Mouse (Mus musculus) left cerebral cortex, adult 2 months (tissue): ENCODE results near the gene Fbxl18. TPM values are rescaled to one million over a fixed set of nuclear protein-coding genes. Genes with fewer than 3 reads are reported as not detected.

Experiments
- DNase-seq, 2 experiments: peaks; one replicate each; pipeline ENCODE4 v3.0.0; 2021 to 2022; ENCODE audit warnings: low spot score in 2 of 2, mixed read lengths in 1 of 2; ENCODE audit errors: extremely low spot score in 1 of 2
- H3K27ac ChIP-seq: fragments of 200-600 bp; 2 replicates; pipeline ENCODE4 v1.8.1; 2022
- H3K4me3 ChIP-seq: fragments of 200-600 bp; 2 replicates; pipeline ENCODE4 v1.8.1; 2022
- CTCF ChIP-seq: fragments of 200-600 bp; IDR thresholded peaks from 2 replicates; pipeline ENCODE4 v1.8.1; 2022; ENCODE audit warnings: antibody characterized with exemption, mild to moderate bottlenecking, moderate library complexity
- intact Hi-C: fragments of 180-260 bp; cut with DNase I; formaldehyde crosslinking; loops from one replicate; pipeline ENCODE4 v1.15.1; 2025
- long read RNA-seq, 2 experiments: library from polyadenylated mRNA; stranded (forward); transcript quantifications; one replicate each; pipeline ENCODE4 v2.0.0; 2021; ENCODE audit warnings: borderline mapping rate in 2 of 2
- total RNA-seq, 2 experiments: library from RNA; stranded (reverse); gene quantifications; 2 replicates each; pipeline ENCODE4 v1.2.3; 2021

Gene Fbxl18
- 10 to 100 TPM; 31.5 to 33.2 TPM for total RNA-seq
- long read RNA-seq, experiment 1, full-length matches to known transcripts = 4 of 6 reads
- long read RNA-seq, experiment 1, partial matches to known transcripts = 0 of 6 reads
- long read RNA-seq, experiment 1, other reads (novel, unspliced or antisense) = 2 of 6 reads
- long read RNA-seq, experiment 2, full-length matches to known transcripts = 1 of 7 reads
- long read RNA-seq, experiment 2, partial matches to known transcripts = 2 of 7 reads
- long read RNA-seq, experiment 2, other reads (novel, unspliced or antisense) = 4 of 7 reads

GRCm38 (mm10) chr5:142894918-142895613 lies at the start of gene Fbxl18:
TSS of gene Fbxl18 (minus strand) at chr5:142895421.
- intact Hi-C loops = loop anchor here (5.0 kb wide), 1 partner anchor 37 kb away; no protein-coding TSS in a partner anchor
- DNase-seq = peak; percentile 88 to 91
- TF ChIP-seq CTCF = no peak; the same call in 1 of the 2 replicates
- peak within 1 kb of the TSS; percentile 89 for H3K4me3 ChIP-seq
- H3K27ac ChIP-seq = peak within 1 kb of the TSS; percentile 91

DNA sequence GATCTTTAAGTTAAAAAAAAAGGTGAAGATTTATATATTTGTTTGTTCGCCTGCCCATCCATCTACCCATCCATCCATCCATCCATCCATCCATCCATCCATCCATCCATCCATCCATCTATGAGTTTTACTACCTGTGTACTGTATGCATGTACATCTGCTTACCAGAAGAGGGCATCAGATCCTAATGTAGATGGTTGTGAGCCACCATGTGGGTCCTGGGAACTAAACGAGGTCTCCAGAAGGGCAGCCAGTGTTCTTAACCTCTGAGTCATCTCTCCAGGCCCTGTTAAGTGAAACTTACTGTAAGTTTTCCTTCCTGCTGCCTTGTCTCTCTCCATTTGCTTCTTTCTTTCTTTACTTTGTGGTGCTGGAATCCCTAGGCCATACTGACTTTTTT lies 45.2 kb upstream of the Fbxl18 start:
- DNase-seq = no peak
- Histone ChIP-seq H3K4me3 (no peak overlapping the region), H3K27ac (no peak overlapping the region)
- no peak; the same call in 1 of the 2 replicates for TF ChIP-seq CTCF
- intact Hi-C loops = loop anchor here (1.0 kb wide), 1 partner anchor 96 kb away; no protein-coding TSS in a partner anchor

- TF ChIP-seq CTCF = no peak
- Histone ChIP-seq H3K4me3 (no peak overlapping the region), H3K27ac (no peak overlapping the region)
- intact Hi-C loops = loop anchor here (10.0 kb wide), 1 partner anchor 173 kb away; no protein-coding TSS in a partner anchor
- DNase-seq = no peak
Observed at GRCm38 (mm10) chr5:142937956-142938727, 42.9 kb upstream of the Fbxl18 start.

DNA sequence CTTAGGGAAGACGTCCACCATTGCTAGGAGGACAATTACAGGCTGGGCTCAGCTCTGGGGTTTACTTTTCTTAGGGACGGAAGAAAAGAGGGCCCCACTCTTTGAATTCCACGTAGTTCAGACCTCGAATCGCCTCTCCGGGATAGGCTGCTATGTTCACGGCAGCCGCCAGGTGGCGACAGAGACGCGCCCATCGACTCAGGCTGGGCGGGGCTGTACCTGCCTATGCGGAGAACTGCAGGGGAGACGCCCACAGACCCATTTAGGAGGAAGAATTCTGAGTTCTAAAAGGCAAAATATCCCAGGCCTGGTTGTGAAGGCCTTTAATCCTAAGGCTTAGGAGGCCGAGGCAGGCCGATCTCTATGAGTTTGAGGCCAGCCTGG lies 41.1 kb upstream of the Fbxl18 start:
- peak; percentile 100 for TF ChIP-seq CTCF
- intact Hi-C loops = loop anchor here (1.0 to 10.0 kb wide), 2 partner anchors 130 to 172 kb away; no protein-coding TSS in a partner anchor
- DNase-seq = peak; percentile 80 to 93
- Histone ChIP-seq H3K4me3 (peak overlapping the region; percentile 30), H3K27ac (peak overlapping the region; percentile 29; the same call in 1 of the 2 replicates)

DNA sequence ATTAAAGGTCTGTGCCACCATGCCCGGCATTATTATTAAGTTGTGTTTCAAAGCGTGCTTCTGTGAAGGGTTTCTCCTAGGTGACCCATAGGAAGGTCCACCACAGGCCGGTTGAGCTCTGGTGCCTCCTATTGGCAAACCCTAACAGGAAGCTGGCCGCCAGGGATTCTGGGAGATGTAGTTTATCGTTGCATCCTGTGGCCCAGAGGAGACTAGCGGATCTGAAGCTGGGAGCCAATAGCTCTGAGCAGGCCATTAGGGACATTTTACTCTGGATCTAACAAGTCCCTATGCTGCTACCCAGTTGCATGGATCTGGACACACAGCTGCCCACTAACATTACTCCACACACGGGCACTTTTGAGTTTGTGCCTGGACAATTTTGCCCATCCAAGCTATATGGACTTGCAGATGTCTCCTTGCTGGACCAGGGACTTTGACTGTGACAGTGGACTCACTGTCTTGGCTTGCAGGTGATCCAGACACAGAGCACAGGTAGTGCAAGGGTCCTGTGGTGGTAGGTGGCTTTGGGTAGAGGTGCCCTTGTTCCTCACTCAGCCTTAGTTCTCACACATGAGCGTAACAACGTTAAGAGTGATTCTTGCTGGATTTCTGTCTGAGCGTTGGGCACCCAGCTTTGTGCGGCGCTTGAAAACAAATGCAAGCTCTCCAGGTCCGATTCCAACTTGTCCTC lies 40.6 kb upstream of the Fbxl18 start:
- peak; percentile 67 to 75 for DNase-seq
- intact Hi-C loops = loop anchor here (1.0 to 10.0 kb wide), 2 partner anchors 131 to 171 kb away; no protein-coding TSS in a partner anchor
- peak; percentile 61 for TF ChIP-seq CTCF
- Histone ChIP-seq H3K4me3 (peak overlapping the region; percentile 30), H3K27ac (peak overlapping the region; percentile 29; the same call in 1 of the 2 replicates)

DNA sequence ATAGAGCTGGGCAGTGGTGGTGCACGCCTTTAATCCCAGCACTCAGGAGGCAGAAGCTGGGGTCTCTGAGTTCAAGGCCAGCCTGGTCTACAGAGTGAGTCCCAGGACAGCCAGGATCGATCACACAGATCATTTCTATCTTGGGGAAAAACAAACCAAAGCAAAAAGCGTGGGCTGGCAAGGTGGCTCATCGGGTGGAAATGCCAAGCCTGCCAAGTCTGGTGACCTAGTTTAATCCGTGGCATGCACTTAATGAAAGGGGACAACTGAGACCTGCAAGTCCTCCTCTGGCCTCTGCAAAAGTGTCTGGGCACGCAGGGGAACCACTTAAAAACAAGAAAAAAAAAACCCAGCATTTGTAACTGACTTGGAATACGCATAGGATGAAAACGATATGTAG lies 37.5 kb upstream of the Fbxl18 start:
- H3K4me3 ChIP-seq = no peak overlapping the region
- no peak for DNase-seq
- no peak for TF ChIP-seq CTCF
- H3K27ac ChIP-seq = no peak overlapping the region
- intact Hi-C loops = loop anchor here (1.0 to 10.0 kb wide), 3 partner anchors 35 to 168 kb away; partner anchors contain the start of gene Fbxl18

DNA sequence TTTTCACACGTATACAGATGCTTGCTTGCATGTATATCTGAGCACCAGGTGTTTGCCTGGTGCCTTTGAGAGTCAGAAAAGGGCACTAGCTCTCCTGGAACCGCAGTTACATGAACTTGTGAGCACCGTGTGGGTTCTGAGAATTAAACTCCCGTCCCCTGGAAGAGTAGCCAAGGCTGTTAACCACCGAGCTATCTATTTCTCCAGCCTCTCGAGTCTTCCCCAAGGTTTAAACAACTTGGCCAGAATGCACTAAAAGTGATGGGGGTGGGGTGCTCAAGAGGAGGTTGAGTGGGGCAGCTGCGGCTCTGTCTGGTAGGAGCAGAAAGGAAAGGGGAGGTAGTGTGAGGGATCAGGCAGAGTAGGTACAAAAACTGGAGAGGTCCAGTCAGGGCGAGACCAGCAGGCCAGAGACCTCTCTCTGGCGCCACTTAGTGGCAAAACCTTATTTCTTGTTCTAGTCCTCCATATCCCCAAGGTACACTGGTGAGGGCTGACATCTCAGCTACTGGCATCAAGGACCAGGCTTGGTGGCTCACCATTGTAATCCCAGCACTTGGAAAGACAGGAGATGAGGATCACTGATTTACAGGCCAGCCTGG lies 37.0 kb upstream of the Fbxl18 start:
- Histone ChIP-seq H3K27ac (no peak overlapping the region), H3K4me3 (no peak overlapping the region)
- peak; percentile 79 for TF ChIP-seq CTCF
- intact Hi-C loops = loop anchor here (1.0 to 10.0 kb wide), 3 partner anchors 35 to 167 kb away; partner anchors contain the start of gene Fbxl18
- DNase-seq = peak; percentile 63 to 69

GRCm38 (mm10) chr5:142931241-142931745 lies 36.1 kb upstream of the Fbxl18 start:
- no peak overlapping the region for H3K27ac ChIP-seq
- H3K4me3 ChIP-seq = no peak overlapping the region
- no peak for TF ChIP-seq CTCF
- intact Hi-C loops = loop anchor here (5.0 to 10.0 kb wide), 2 partner anchors 34 to 166 kb away; partner anchors contain the start of gene Fbxl18
- no peak for DNase-seq

DNA sequence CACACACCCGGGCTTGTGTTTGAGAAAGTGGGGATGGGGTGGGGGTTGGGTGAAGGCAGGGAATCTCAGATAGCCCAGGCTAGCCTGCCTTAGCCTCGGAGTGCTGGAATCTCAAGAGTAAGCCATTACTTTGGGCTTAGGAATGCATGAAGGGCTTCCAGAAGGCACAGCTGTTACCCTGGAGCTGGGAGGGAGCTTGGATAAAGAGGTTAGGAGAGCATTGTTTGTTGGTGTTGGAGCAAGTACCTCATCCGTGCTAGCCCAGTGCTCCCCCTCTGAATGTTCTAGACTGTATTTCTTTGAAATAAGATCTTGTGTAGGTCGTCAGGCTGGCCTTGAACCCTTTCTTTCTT lies 34.2 kb upstream of the Fbxl18 start:
- no peak for DNase-seq
- peak overlapping the region; percentile 91 for H3K27ac ChIP-seq
- peak overlapping the region; percentile 51 for H3K4me3 ChIP-seq
- no peak for TF ChIP-seq CTCF
- intact Hi-C loops = loop anchor here (1.0 kb wide), 2 partner anchors 23 to 111 kb away; partner anchors contain the start of gene Actb

GRCm38 (mm10) chr5:142928749-142929399 lies 33.7 kb upstream of the Fbxl18 start:
- intact Hi-C loops = loop anchor here (1.0 kb wide), 2 partner anchors 23 to 111 kb away; partner anchors contain the start of gene Actb

More at GRCm38 (mm10) chr5:142928749-142929399, 33.7 kb upstream of the Fbxl18 start:
- Histone ChIP-seq H3K27ac (peak overlapping the region; percentile 91), H3K4me3 (peak overlapping the region; percentile 51)
- DNase-seq = peak; percentile 73 to 79
- no peak; the same call in 1 of the 2 replicates for TF ChIP-seq CTCF
